Mouse (Mus musculus) myocyte (in vitro differentiated cells): ENCODE results near the gene Gm8180.
"Not testable (repeated sequence)": the region's sequence is repeated elsewhere in the genome, so short reads cannot be mapped to it uniquely, and the experiment has no call there.

ENCODE experiments used
- MAX ChIP-seq: IDR thresholded peaks from one replicate; pipeline ENCODE4 v1.6.1; 2011; ENCODE audit warnings: low read depth, mild to moderate bottlenecking, control low read depth
- MYOD1 ChIP-seq, 3 experiments: IDR thresholded peaks; one replicate each; pipeline ENCODE4 v1.6.1; 2011; ENCODE audit warnings: control low read depth in 2 of 3, low read depth in 2 of 3, mild to moderate bottlenecking in 2 of 3, moderate library complexity in 1 of 3; ENCODE audit not compliant: insufficient read length in 2 of 3, control insufficient read depth in 1 of 3
- MYOG ChIP-seq, 3 experiments: IDR thresholded peaks; one replicate each; pipeline ENCODE4 v1.6.1; 2011; ENCODE audit warnings: control low read depth in 2 of 3, low read depth in 2 of 3, mild to moderate bottlenecking in 2 of 3; ENCODE audit not compliant: insufficient read length in 2 of 3, control insufficient read depth in 1 of 3, insufficient read depth in 1 of 3
- POLR2A ChIP-seq: IDR thresholded peaks from one replicate; pipeline ENCODE4 v1.6.1; 2011; ENCODE audit warnings: low read depth, mild to moderate bottlenecking, control low read depth, moderate library complexity; ENCODE audit not compliant: insufficient read length

- not testable (repeated sequence) for TF ChIP-seq POLR2A; MAX; MYOD1 (IDR thresholded peaks at IDR 0.05; ENCODE audit: control insufficient read depth in 1 of 3, insufficient read length in 2 of 3, low read depth in 2 of 3); MYOG (IDR thresholded peaks at IDR 0.05; ENCODE audit: control insufficient read depth in 1 of 3, insufficient read depth in 1 of 3, insufficient read length in 2 of 3, low read depth in 2 of 3)
Measured at GRCm38 (mm10) chr14:43821869-43822268, 37.3 kb upstream of the Gm8180 start.
